Mouse (Mus musculus) ES-CJ7 (cell line): ENCODE data around the gene Casp8ap2.

Experiments used
- DNase-seq: peaks from one replicate; pipeline ENCODE4 v3.0.0; 2011; ENCODE audit warnings: low read depth, low spot score

The Casp8ap2 gene

DNA sequence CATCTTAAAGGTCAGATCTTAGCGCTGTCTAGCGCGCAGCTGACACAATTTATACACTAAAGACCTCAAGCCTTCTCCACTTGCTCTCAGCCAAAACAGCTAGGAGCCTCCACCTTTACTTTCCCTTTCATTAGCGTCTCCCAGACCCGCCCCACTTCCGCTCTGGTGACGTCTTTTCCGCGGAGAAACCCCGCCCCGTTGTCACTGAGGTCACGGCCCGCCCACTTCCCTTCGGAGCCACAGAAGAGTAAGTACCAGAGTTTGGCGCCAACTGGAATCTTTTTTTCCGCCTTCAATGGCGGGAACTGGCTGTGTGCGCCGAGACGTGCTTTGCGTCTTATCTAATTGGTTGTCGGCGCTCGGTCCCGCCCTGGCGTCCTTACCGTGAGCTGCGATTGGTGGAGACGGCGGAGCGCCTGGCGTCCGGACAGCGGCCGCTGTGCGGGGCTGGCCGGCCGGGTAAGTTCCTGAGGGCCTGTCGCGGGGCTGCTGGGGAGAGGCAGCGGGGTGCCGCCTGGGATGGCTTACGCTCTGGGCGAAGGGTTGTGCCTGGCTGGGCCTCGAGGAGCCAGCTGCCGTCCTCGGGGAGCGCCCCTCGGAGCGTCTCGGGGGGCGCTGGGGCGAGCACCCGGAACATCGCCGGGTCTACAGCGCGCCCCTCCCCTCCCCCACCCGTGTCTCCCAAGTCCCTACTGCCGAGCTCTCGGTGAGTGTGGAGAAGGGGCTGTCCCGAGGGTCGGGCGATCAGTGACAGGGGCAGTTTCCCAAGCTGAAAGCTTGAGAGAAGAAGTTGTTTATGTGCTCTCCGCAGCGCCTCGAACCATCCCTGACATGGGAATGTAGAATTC lies at the start of gene Casp8ap2:
TSS of gene Casp8ap2 (plus strand) at position 418 of the 848 bp plus-strand sequence.
- DNase-seq = peak; percentile 99

DNA sequence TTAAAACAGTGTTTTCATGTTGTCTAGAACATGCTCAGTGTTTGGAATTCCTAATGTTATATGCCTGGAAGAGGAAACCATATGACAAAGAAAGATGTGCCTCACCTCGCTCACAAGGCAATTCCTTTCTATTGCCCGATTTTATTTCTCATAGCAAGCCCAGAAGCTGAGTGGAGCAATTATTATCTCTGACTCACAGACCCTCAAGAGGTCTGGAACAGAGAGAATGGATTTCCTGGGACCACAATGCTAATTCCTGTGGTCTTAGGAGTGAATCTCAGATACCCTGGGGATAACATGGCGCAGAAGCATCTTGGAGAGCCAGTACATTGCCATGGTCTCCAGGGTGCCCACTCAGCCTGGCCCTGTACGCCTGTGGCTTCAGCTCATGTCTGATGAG lies 46.2 kb upstream of the Casp8ap2 start:
- DNase-seq = no peak

DNA sequence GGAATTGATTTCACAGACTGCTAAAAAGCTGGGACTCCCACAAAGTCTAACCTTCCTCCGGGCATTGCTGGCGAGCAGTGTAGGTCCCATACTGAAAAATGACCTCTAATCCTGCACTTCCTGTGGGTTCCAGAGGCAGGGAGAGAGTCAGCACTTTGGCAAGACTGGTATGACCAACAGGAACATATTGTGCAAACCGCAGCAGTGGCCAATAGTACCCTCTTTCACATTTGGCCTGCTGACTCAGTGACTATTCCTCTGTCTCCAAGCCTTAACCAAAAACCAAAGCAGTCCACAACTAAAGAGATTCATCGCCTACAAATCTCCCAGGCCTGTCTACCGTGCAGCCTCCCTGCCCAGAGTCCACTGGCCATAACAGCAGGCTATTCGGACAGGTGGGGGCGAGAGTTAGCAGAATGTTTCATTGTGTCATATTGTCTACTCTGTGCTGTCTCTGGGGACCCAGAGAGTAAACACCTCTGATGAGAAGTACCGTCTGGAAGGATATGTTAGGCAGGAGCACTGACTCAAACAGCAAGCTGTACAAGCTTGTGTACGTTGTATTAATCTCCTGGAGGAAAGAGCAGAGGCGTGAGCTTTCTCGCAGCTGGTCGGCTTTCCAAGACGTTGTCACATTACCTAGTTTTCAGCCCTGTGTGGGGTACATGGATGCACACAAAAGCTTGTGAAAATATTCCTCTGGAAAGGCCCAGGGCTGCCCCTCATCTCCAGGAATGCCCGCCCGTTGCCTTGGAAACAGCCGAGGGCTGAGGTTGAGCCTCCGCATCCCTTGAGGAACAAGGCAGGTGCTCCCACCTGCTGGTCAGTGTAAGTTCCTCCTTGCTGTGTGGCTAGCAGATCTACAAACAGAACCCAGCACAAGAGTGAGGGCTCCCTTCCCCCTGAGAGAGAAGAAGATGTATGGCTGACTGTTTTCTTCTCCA lies 45.0 kb upstream of the Casp8ap2 start:
- peak; percentile 21 for DNase-seq

DNA sequence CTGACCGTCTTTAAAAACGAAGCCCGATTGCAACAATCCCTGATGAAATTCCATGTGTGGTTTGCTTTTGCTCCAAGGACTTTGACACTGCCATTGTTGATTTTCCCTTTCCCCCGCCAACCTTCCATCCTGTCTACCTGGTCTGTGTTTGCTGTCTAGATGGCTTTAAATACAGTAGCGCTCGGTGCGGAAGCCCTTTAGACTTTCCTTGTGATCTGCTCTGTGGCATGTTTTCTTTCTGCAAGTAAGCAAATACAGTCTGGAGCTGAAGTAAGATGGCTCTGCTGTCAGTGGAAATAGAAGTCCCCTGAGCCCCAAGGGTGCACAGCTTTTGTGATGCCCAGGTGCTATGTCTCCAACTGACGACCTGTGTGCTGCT lies 44.3 kb upstream of the Casp8ap2 start:
- no peak for DNase-seq

DNA sequence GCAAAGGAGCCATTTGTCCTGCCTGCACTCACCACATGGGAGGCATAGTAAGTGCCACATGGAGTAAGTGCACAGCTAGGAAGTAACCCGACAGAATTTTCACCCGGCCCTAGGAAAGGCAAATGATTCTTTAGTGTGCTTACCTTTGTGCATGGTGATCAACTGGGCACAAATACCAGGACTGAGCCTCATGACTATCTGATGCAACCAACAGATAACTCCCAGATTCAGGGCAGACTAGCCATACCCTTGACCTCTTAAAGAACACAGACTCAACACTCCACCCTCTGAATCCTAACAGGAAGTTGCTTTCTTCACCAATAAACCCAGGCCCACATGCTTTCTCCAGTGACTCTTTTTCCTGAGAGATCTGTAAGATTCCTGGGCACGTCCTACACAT lies 43.8 kb upstream of the Casp8ap2 start:
- no peak for DNase-seq

DNA sequence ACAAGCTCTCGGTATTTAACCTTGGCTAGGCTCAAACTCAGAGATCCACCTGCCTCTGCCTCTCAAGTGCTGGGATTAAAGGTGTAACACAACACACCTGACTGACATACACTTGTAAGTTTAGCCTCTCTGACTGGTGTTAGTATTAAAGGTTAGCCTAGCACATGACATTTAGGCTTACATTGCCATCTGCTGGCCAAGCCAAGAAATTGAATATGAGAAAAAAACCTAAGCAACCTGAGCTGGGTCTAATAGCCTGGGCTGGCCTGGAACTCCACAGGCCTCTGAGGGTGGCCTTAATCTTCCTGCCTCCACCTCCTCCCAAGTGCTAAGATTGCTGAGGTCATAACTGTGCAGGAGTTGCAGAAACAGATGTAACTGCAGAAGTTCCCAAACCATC lies 43.1 kb upstream of the Casp8ap2 start:
- peak; percentile 71 for DNase-seq

DNA sequence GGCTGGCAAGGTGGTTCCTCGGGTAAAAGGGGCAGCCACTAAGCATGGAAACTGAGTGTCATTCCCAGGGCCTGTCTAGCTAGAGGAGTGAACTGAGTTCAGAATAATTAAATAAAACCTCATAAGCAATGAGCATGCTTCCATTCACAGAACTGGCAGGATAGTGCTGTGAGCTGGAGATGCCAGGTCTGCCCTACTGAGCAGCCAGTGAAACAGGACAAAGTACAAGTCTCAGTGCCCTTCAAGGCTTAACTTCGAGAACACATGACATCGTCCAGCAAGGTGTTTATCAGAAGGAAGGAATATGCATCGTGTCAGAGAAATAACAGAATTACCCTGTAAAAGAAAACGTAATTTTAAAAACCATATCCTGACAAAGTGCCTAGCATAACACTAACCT lies 41.7 kb upstream of the Casp8ap2 start:
- DNase-seq = no peak

DNA sequence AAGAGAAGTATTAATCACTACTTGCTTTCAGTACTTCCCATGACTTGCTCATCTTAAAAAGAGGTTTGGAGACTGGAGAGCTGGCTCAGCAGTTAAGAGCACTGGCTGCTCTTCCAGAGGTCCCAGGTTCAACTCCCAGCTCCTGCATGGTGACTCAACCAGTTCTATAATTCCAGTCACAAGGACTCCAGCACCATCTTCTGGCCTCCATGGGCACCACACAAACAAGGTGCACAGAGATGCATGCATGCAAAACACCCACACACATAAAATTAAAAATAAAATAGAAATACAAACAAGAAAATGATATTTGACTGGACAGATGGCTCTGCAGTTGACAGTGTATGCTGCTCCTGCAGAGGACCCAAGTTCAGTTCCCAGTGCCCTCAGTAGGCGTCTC lies 40.6 kb upstream of the Casp8ap2 start:
- DNase-seq = no peak

DNA sequence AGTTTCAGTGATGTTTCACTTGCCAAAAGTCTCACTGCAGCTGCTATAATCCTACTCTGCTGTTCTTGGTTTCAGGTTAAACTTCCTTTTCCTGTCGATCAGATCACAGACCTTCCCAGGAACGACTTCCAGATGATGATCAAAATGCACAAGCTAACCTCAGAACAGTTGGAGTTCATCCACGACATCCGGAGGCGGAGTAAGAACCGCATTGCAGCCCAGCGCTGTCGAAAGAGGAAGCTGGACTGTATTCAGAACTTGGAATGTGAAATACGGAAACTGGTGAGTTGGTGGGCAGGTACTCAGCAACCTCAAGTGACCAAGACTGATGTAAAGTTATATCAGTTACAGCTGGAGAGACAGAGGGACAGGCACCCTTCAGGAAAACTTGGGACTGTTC lies 40.1 kb upstream of the Casp8ap2 start:
- DNase-seq = no peak

DNA sequence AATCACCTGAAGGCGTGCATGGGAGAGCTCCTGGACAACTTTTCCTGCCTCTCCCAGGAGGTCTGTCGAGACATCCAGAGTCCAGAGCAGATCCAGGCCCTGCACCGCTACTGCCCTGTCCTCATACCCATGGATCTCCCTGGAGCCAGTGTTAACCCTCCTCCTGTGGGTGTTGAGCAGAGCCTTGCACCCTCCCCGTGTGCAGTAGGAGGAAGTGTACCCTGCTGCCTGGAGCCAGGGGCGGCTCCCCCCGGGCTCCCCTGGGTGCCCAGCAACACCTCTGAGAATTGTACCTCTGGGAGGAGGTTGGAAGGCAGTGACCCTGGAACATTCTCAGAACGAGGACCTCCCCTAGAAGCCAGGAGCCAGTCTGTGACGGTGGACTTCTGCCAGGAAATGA lies 35.4 kb upstream of the Casp8ap2 start:
- DNase-seq = no peak

DNA sequence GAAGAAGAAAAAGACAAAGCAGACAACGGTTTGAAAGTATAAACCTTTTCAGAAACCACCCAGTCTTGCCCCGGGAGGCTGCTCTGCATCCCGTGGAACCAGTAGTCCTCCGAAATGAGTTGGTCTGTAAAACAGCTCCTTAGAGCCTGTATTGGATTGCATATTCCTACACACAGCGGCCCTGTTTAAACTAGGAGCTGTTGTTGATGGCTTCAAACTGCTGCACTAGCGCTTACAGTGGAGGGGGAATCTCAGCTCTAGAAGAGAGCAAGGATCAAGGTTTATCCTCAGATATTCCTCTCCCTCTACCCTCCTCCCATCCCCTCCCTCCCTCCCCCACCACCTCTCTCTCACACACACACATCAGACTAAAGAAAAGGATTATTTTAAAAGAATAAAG lies 31.1 kb upstream of the Casp8ap2 start:
- DNase-seq = no peak

DNA sequence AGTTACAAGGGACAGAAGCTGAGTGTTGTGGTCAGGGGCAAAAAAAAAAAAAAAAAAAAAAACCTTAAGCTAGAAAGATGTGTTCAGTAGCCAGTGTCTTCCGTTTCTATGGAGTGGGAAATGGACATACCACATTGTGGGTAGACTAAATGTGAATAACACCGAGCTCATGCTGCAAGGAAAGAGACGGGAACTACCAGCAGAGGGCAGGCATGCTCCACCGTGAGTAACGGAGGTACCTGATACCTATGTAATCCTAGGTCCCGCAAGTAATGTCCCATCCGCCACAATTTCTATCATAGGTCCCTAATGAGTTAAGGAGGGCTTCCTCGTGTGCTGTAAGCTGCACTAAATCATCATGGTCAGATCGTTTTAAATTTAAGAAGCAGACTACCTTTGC lies 28.7 kb upstream of the Casp8ap2 start:
- peak; percentile 84 for DNase-seq

DNA sequence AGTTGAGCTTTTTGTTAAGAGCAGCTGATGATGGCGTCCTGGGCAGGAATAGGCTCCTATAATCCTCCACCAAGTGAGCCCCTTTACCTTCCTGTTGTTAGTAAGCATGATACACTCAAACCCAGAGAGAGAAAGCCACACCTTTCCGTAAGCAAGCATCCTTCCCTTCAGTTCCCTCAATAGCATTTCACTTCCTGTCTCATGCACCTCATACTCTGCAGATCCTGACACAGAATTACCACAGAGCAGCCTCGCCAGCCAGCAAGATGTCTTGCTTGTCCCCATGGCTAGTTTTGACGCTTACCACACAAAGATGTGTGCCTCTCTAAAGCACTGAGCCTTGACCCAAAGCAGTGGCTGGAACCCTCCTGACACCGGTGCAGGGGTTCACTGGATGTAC lies 27.7 kb upstream of the Casp8ap2 start:
- DNase-seq = no peak

DNA sequence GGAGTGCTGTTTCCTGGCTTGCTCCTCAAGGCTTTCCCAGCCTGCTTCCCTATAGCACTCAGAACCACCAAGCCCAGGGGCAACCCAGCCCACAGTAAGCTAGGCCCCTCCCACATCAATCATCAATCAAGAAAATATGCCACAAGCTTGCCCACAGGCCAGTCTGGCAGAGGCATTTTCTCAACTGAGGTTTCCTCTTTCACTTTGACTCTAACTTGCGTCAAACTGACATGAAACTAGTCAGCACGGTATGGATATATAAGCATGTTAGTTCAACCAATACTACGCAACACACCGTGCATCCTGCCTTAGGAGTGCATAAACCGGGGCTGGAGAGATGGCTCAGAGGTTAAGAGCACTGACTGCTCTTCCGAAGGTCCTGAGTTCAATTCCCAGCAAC lies 27.0 kb upstream of the Casp8ap2 start:
- no peak for DNase-seq

DNA sequence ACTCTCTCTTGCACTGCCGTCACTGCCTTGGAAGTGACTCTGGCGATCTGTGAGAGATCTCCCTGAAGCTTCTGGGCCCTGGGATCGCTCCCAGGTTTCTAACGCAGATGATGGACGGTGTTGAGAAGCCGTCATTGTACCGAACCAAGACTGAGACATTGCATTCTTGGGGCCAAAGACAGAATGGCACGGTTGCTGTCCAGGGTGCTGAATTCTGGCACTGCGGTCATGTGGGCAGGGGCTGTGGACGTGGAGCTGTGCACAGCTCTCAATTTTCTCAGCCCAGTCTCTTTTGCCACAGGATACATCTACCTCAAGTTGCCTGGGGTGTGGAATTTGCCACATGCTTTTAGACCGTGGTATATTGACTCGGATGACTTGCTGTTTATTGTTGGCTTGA lies 14.1 kb upstream of the Casp8ap2 start:
- peak; percentile 66 for DNase-seq

DNA sequence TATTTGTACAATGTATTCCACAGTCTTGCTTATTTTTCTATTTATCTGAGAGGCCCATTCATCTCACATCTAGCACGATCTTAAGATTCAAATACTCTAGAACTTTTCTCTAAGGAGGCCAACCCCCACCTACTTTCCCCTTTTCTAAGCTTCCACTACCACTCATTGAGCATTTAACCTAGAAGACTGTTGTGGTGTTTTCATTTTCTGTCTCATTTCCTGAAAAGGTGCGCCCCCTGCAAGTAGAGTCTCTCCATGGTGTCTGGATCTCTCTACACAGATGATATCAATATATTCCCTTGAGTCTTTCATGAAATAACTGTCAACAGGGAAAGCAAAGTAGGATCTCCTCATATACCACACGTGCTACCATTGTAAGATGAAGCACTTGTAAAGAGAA lies 12.6 kb upstream of the Casp8ap2 start, which contains the start of gene Gja10:
TSS of gene Gja10 (minus strand) at position 101 of the 400 bp plus-strand sequence.
- no peak for DNase-seq

DNA sequence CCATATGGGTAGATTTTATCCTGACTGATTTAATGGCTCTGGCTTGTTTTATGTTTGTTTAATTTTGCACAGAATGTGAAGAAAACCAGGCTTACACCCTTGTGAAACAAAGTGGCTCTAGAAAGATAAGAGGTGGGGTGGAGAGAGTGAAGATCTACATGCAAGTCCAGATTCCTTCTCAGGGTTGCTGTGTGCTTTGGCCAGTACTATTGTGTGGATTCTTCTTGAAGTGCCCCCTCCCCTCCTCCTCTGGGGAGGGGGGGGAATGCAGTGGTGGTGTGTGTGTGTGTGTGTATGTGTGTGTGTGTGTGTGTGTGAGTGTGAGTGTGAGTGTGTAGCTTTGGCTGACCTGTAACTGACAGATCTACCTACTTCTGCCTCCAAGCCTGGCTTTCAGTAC lies 6.4 kb downstream of the Casp8ap2 start:
- DNase-seq = no peak

DNA sequence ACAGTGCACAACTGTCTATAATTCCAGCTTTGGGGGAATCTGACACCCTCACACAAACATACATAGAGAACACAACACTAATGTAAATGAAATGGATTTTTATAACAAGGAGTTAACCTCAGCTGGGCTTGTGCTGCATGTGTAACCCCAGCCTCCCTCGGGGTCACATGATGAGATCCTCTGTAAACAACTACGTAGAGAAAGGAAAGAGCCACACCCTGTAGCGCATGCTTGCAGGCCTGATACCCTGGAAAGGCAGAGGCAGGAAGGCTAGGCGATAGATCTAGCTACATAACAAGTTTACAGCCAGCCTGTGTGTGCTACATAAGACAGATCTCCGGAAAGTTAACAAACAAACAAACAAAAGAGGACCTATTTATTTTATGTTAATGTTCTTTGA lies 36.4 kb downstream of the Casp8ap2 start:
- DNase-seq = peak; percentile 32

DNA sequence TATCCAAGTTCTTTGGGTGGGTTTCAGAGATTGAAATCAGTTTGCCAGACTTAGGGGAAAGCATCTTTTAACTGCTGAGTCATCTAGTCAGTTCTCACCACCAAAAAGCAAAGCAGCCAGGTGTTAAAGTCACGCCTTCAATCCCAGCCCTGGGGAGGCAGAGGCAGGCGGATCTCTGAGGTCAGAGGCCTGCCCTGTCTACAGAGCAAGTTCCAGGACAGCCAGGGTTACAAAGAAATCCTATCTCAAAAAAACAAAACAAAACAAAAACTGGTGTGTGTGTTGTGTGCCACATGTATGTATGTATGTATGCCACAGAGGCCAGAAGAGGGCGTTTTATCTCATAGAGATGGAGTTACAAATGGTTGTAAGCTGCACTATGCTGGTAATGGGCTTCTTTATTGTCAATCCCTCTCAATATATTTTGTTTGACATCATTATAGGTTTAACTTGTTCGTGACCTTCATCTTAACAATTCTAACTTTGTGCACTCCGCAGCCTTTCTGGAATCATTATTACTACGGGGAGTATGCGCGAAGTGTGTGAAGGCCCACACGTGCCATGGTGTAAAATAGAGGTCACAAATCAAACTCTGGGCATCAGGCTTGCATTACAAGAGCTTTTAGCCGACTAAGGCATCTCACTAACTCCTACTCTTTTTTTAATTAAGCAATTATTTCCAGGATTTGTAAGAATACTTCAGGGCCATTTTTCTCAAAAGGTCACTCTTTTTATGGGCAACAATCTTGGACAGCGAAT lies 41.1 kb downstream of the Casp8ap2 start:
- peak; percentile 60 for DNase-seq

DNA sequence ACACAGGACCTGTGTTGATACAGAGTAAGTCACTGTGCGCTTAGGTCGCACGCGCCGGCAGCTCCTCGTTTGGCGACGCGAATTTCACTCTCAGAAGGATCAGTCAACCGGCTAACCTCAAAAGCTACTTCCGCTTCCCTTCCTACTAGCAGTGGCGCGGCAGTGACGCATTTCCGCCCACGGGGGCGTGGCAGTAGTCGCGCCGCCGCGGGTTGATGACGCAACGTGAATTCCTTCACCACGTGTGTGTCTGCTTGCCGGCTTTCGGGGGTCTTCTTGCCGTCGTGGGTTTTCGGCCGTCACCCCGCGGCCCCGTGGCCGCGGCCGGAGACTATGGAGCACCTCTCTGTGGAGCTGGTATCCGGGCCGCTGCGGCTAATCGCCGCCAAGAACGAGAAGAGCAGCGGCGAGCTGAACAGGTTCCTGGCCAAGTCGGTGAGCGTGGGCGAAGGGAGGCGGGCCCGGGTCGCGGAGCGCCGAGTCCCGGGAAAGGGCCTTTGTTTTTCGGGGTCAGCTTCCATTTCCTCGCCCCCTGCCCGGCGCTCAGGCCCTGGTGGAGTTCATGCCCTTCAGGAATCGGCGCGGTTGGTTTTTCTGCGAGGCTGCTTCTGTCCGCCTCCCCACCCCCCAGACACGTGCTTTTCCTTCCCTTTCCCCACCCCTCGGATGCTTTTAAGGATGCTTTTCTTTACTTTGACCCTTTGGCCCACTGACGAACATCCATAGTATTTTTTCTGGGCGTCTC lies 41.8 kb downstream of the Casp8ap2 start, which contains the start of gene Mdn1:
TSS of gene Mdn1 (plus strand) at position 202 of the 745 bp plus-strand sequence.
- DNase-seq = peak; percentile 95

DNA sequence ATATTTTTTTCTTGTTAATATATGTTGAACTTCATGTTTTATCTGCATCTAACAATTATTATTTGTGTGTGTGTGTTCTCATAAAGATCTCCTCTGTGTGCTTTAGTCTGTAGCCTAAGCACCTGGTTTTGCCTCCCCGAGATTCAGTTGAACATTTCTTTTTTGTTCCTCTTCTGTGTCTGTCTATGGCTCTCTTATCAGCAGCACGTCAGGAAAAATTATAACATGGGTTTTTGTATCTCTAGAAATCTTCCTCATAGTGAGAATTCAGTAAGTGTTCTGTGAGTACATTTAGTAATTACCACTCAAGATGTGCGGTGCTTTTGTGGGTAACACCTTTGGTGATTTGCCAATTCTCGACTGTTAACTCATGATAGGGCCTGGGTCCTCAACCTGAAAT lies 50.6 kb downstream of the Casp8ap2 start:
- no peak for DNase-seq
